Mouse (Mus musculus) spleen, postnatal 36 days (tissue): ENCODE data around the gene Zfp442.
"Not testable (repeated sequence)": the region's sequence is repeated elsewhere in the genome, so short reads cannot be mapped to it uniquely, and the experiment has no call there.

Source experiments
- DNase-seq, 2 experiments: peaks; one replicate each; pipeline ENCODE4 v3.0.0; 2022; ENCODE audit warnings: low spot score in 2 of 2, mixed read lengths in 1 of 2

Gene Zfp442

DNA sequence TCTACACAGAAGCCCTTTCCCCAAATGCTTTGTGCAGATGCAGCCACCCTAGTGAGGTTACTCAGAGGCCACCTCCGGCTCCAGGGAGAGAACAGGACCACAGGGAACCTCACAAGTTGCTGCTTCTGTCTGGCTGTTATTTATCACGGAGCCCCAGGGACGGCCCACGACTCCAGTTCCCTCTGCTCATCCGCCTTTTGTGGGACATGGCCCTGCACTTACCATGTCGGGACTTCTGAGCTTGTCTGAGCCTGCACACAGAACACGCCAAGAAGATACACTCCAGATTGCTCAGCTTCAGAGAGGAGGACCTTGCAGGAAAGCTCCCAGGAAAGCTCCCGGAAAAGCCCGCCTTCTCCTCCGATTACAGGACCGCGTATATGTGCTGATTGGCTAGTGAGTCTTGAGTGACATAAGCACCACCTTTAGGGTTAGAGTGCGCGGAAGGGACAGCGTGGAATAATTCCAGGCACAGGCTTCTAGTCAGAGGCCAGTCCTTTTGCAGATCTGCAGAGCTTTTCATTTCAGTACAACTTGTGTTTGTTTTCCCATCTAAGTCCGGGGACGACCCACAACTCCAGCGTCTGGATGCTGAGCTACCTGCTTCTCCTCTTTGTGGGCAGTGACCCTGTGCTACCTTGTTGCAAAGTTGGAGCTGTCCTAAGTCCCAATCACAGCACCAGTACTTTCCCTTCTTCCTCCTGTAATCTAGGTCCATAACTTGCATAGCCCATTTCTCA, at the start of gene Zfp442:
Gene Zfp442, minus strand, starts transcription at position 307 of the 740 bp plus-strand sequence.
- DNase-seq = peak; percentile 14 to 27

DNA sequence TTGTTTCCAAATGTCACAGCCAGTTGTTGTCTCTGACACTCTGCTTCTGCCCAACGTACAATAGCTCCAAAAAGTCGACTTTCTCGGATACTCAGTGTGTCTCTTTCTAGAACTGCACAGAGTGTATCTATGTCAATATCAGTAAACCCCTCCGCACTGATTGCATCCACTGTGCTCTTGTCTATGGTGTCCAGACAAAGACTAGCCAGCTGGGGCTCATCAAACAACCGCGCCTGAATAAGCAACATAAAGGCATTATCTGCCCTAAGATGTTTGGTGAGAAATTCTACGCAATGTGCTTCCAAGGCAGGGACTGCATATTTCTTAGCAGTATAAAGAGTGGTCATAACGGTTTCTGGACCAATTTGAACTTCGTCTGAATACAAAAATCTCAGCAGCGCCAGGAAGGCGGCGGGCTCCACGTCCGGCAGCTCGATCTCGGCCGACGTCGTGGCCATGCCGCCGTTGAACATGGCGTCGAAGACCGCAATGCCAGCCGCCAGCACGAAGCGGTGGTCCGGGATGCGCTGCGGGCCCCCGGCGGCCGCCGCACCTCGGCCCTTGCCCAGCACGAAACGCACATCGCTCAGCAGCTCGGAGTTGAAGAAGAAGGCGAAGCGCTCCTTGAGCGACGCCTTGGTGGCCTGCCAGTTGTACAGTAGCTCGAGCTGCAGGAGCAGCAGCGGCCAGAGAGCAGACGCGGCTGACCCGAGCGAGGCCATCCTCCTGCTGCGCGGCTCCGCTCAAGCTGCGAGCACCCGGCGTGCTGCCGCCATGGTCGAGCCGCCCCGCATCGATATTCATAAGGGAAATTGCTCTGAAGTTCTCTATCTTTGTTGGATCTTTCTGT, 49.1 kb upstream of the Zfp442 start:
- not testable (repeated sequence) for DNase-seq

DNA sequence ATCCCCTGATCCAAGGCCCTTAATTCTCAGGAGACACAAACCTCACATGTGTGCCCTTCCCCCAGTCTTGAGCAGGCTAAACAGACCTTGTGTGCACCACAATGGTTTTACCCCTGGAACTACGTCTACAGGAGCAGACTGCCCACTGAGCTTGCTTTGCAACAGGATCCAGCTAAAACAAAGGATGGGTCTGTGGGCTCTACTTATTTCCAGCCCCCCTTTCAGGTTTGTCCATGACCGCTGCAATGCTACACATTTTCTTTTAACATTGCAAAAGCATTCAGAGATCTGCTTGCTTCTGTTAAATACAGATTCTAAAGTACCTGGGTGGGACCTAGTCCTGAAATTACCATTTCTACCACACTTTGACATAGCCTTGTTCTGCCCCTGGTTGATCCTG, 41.7 kb upstream of the Zfp442 start:
- no peak for DNase-seq

DNA sequence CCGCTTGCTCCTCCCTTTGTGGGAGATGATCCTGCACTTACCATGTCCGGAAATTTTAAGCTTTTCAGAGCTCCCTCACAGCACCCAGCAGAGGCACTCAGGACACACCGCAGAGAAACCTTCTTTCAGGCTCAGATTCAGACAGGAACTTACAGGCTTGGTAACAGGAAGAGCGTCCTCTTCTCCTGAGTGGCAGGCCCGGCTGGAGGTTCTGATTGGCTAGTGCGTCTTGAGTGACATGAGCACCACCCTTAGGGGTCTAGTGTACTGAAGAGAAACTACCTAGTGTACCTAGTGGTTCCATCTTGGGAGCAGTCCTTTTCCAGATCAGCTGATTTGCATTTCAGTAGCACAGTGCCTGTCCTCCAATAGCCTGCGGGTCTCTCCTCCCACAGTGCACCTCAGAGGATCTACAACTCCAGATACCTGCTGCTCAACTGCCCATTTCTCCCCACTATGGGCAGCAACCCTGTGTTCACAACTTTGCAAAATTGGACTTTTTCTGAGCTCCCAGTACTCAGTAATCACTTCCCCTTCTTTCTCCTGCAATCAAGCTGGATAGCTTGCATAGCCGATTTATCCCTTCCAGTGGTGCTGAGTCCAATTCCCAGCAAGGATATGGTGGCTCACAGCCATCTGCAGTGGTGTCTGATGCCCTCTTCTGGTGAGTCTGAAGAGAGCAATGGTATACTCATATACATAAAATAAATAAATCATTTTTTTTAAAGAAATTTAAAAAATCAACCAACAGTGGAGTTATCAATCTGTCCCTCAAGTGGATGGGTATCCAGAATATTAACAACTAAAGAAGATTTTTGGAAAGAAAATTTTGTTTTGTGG, 33.9 kb upstream of the Zfp442 start, which contains the start of gene Zfp345:
Gene Zfp345, minus strand, starts transcription at position 153 of the 840 bp plus-strand sequence.
- DNase-seq = peak; percentile 22 to 28

DNA sequence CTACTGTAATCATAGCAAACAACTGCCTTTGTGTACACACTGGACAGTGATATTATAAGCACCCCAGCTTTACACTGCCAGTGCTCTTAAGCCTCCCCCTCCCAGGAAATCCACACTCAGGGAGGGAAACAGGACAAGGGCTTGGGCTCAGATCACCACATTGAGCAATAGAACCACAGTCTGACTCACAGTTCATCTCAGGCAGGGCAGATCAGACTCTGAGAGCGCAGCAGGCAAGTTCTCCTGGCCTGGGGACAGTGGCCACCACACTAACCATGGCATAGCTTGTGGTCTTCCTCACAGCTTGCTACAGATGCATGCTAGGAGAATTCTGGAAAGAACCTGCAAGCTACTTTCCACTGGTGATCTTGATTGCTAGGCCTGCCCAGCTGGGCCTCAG, 12.2 kb downstream of the Zfp442 start:
- DNase-seq = not testable (repeated sequence)

GRCm38 (mm10) chr2:150412146-150412545, 39.1 kb downstream of the Zfp442 start:
- DNase-seq = not testable (repeated sequence)

DNA sequence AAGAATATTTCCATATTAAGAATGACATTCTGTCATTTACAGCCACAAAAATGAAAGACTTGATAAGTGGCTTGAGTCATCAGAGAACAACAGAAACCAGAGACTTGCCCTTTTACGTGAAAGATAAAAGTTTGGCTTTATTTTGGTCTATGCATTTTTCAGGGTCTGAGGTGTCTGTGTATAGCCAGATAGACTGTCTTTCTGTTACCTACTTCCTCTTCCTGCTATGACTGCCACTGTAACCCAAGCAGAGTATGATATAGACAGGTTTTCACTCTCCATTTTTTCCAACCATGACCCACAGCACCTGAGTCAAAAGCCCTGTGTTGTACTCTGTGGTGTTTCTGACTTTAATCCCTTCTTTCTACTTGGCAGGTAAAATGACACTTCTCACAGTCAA, 61.1 kb downstream of the Zfp442 start:
- DNase-seq = no peak

DNA sequence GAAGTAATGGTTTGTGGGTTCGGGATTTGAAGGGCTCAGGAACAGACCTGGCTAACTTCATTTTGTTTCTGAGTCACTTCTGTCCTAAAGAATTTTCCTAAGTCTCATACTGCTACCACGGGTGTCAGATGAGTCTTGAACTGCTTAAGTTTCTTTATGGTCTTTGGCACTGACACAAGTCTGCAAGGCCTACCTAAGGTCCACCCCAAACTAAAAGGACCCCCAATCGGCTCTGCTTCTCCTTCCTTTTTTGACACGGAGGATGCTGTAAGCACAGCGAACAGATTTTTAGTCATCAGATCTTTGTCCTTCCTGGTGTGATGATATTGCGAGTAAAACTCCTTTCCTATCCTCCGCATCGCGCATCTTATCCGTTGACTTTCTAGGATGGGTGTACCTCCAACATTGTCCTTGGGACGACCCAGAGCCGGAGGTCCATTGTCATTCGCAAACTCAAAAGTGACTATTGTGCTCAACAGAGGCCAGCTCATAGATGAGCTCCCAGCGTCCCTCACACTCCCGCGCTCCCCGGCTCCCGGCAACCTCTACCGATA, 65.7 kb downstream of the Zfp442 start:
- not testable (repeated sequence) for DNase-seq

DNA sequence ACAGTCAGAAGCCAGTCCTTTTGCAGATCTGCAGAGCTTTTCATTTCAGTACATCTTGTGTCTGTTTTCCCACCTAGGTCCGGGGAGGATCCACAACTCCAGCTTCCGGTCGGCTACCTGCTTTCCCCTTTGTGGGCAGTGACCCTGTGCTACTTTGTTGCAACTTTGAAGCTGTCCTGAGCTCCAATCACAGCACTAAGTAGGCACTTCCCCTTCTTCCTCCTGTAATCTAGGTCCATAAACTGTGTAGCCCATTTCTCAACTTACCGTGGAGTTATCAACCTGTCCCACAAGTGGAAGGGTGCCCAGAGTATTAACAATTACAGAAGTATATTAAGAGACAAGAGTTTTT, 88.4 kb downstream of the Zfp442 start:
- no peak for DNase-seq

DNA sequence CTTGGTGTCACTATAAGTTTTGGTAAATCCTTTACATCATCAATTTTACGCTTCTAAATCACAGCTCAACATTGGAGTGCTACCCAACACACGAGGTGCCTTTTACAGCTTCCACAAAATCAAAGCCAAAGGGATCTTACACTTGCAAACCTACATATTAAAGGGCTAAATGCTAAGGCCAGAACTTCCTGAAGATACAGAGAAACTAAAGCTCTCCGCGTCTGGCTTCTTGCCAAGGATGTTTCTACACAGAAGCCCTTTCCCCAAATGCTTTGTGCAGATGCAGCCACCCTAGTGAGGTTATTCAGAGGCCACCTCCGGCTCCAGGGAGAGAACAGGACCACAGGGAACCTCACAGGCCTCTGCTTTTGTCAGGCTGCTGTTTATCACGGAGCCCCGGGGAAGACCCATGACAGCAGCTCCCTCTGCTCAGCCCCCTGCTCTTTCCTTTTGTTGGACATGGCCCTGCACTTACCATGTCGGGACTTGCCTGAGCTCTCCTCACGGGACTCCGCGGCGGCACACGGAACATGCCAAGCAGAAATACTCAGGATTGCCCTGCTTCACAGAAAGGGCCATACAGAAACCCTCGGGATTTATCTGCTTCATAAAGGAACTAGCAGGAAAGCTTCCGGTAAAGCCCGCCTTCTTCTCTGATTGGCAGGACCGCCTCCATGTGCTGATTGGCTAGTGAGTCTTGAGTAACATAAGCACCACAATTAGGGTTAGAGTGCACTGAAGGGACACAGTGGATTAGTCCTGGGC, 89.0 kb downstream of the Zfp442 start, which contains the start of gene 3300002I08Rik:
Gene 3300002I08Rik, minus strand, starts transcription at position 653 of the 765 bp plus-strand sequence.
- DNase-seq = peak; percentile 77 to 81
